ENCODE assay signal across 8 mouse cellular contexts in the genomic region with DNA sequence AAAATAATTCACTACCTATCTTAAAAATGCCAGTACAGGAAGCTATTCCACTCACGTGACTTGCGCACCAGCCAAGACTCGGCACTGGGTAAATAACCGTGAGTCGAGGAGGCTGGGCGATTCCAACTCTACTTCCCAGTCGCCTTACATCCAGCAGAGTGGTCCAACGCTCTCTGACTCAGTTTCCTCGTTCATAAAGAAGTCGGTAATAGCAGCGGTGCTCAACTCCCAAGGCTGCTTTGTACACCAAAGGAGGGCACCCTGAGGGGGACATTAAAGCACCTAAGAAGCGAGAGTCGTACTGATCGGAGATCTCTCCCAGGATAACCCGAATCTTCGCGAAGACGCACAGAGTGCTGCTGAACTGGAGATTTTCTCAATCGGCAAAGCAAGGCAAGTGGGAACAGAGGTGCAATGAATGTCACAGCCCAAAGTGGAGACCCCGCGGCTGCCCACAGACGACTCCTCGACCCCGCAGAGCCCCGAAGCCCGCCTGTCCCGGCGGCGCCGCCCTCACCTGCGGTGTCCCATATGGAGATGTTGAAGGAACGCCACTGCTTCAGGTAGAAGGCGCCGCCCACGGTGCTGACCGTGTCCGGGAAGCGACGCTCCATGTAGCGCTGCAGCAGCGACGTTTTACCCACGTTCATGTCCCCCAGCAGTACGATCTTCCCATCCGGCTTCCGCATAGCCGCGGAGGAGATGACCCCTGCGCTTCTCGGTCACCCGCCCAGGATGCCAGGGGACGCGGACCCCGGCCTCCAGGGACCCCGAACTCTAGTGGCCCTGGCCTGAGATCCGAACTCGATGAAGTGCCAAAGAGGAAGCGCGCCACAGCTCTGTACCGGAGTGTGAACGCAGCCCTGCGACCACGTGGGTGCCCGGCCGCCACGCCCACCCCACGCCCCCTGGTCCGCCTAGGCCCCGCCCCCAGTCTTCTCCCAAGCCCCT. TPM values are rescaled to one million over a fixed set of nuclear protein-coding genes. Genes with fewer than 3 reads are reported as not detected.
DNase-seq lines count a peak whose midpoint lies in the region; ATAC-seq and TF ChIP-seq lines count a peak whose summit lies in the region.

Gene Rab20 (minus strand): TSS at position 900 of the 951 bp plus-strand sequence.

- no peak within 1 kb of the TSS for H3K27ac ChIP-seq in hindbrain, postnatal 0 days
- H3K27ac ChIP-seq in liver, embryonic 11.5 days (ENCODE audit: low read depth, low read length): no peak within 1 kb of the TSS

- peak within 1 kb of the TSS; percentile 47 for H3K4me3 ChIP-seq in hindbrain, postnatal 0 days (ENCODE audit: low read length)
- peak within 1 kb of the TSS; percentile 63 for H3K4me3 ChIP-seq in liver, embryonic 11.5 days (ENCODE audit: low read depth, low read length)

- peak within 1 kb of the TSS; percentile 98 for H3K4me2 ChIP-seq in hindbrain, postnatal 0 days (ENCODE audit: low read depth, low read length)
- peak within 1 kb of the TSS; percentile 95 for H3K4me2 ChIP-seq in liver, embryonic 11.5 days

- H3K4me1 ChIP-seq in hindbrain, postnatal 0 days (ENCODE audit: insufficient read depth, low read length): peaks cover 9% of the 10 kb centered on the region
- peaks cover 17% of the 10 kb centered on the region for H3K4me1 ChIP-seq in liver, embryonic 11.5 days (replicated peaks; ENCODE audit: control insufficient read depth, insufficient read depth, low read length)

- H3K36me3 ChIP-seq in hindbrain, postnatal 0 days (ENCODE audit: insufficient read depth, low read length): no peaks in the 10 kb centered on the region
- H3K36me3 ChIP-seq in liver, embryonic 11.5 days (ENCODE audit: control insufficient read depth, insufficient read depth, low read length): no peaks in the 10 kb centered on the region

- DNase-seq in left cerebral cortex, postnatal 25 days (ENCODE audit: low spot score in 2 of 2): peak; percentile 17 to 36
- no peak for DNase-seq in left cerebral cortex, adult 8-10 months (ENCODE audit: low spot score in 2 of 2)
- DNase-seq in adrenal gland, postnatal 4 days (ENCODE audit: low spot score in 2 of 2): peak; percentile 32 to 52
- DNase-seq in gastrocnemius, postnatal 25 days: peak; percentile 46
- peak; percentile 50 for DNase-seq in hindbrain, postnatal 0 days (ENCODE audit: low spot score)
- peak; percentile 75 for DNase-seq in liver, embryonic 11.5 days (ENCODE audit: low spot score)
- peak; percentile 50 for DNase-seq in thymus, postnatal 14 days

- TF ChIP-seq CTCF in hindbrain, postnatal 0 days (IDR thresholded peaks at IDR 0.05; ENCODE audit: low read depth): no peak

- peak; percentile 82 for ATAC-seq in hindbrain, postnatal 0 days
- peak; percentile 59 for ATAC-seq in liver, embryonic 11.5 days (replicated peaks; ENCODE audit: low FRiP score)
- peak; percentile 61 for ATAC-seq in monocyte, adult 5-6 weeks (replicated peaks; ENCODE audit: insufficient number of reproducible peaks, low FRiP score, low TSS enrichment, poor library complexity, severe bottlenecking)

- H3K9me3 ChIP-seq in hindbrain, postnatal 0 days (ENCODE audit: low read length): no peaks in the 10 kb centered on the region
- no peaks in the 10 kb centered on the region for H3K9me3 ChIP-seq in liver, embryonic 11.5 days (ENCODE audit: control insufficient read depth, low read length)

- intact Hi-C loops in left cerebral cortex, postnatal 25 days (cut with DNase I): no loop called here

- H3K27me3 ChIP-seq in hindbrain, postnatal 0 days (ENCODE audit: insufficient read depth, low read length): peaks cover 46% of the 10 kb centered on the region
- peaks cover 90% of the 10 kb centered on the region for H3K27me3 ChIP-seq in liver, embryonic 11.5 days (replicated peaks; ENCODE audit: control insufficient read depth, insufficient read depth, low read length)

- WGBS in hindbrain, postnatal 0 days: under 1% methylated on average over 53 of the region's 69 CpGs
- WGBS in liver, embryonic 11.5 days: under 1% methylated on average over 69 of the region's 69 CpGs

- peak within 1 kb of the TSS; percentile 44 for H3K9ac ChIP-seq in hindbrain, postnatal 0 days (replicated peaks; ENCODE audit: low read length)
- peak within 1 kb of the TSS; percentile 53 for H3K9ac ChIP-seq in liver, embryonic 11.5 days (ENCODE audit: low read depth, low read length)

RNA-seq across cellular contexts. Expression of gene Rab20, which starts in this region (rescaled TPM):
- under 1 TPM in 1 of 2 experiments, not detected in 1; 0.62 TPM for total RNA-seq in left cerebral cortex, postnatal 25 days (2021)
- 1 to 10 TPM in 2 of 4 experiments, under 1 TPM in 2; 0.35 to 1.6 (median 0.78) TPM for total RNA-seq in left cerebral cortex, adult 8-10 months (2022)
- 10 to 100 TPM in 1 of 2 experiments, 1 to 10 TPM in 1; 8.7 to 10.9 TPM for total RNA-seq in adrenal gland, postnatal 4 days (2021)
- under 1 TPM; 0.51 to 0.90 TPM for total RNA-seq in gastrocnemius, postnatal 25 days (2021)
- 0.58 and 4.7 TPM in 2 replicates for total RNA-seq in hindbrain, postnatal 0 days (2014; rRNA removed)
- 2.2 and 3.1 TPM in 2 replicates for polyA plus RNA-seq in hindbrain, postnatal 0 days (2015; fragmentation: Nextera tagmentation; extraction: Ambion mirVana)
- 3.2 and 4.5 TPM in 2 replicates for polyA plus RNA-seq in liver, embryonic 11.5 days (2014; fragmentation: Nextera tagmentation; extraction: Ambion mirVana)
- total RNA-seq in monocyte, adult 5-6 weeks (2017): 11.7 to 33.0 TPM (median 18.9 TPM) in 3 replicates

Comparison
In these comparisons a context has a peak if more than half of its experiments do, and no peak if none do; other contexts are left out.
1. Peak in DNase-seq in left cerebral cortex, postnatal 25 days; RNA of the gene not detected or under 1 TPM.
2. Peak in DNase-seq in gastrocnemius, postnatal 25 days; RNA of the gene not detected or under 1 TPM.
3. DNase-seq: peak in adrenal gland, postnatal 4 days (2 of 2), hindbrain, postnatal 0 days (single experiment), liver, embryonic 11.5 days (single experiment) and thymus, postnatal 14 days (single experiment); none in left cerebral cortex, adult 8-10 months (0 of 2).
4. Peak in every context shown above with its lines, with median percentiles within 50 percentile points of each other: ATAC-seq.